Mouse (Mus musculus) kidney, embryonic 15.5 days (tissue): ENCODE results near the gene Xk. TPM values are rescaled to one million over a fixed set of nuclear protein-coding genes. Genes with fewer than 3 reads are reported as not detected.
A peak's percentile ranks its signal among the peaks of the same experiment; 100 is the strongest.

Experiments used
- ATAC-seq: fragments of 200-750 bp; cut with Nextera tagmentation; replicated peaks from 2 replicates; pipeline ENCODE4 v1.8.0; 2017; ENCODE audit warnings: moderate TSS enrichment; ENCODE audit not compliant: low FRiP score
- H3K27ac ChIP-seq: fragments of 300-500 bp; sonication (generic); 2 replicates; pipeline ENCODE4 v1.5.1; 2015; ENCODE audit warnings: mild to moderate bottlenecking, inconsistent platforms
- H3K27me3 ChIP-seq: fragments of 300-500 bp; sonication (generic); 2 replicates; pipeline ENCODE4 v1.6.1; 2015; ENCODE audit warnings: inconsistent platforms
- H3K36me3 ChIP-seq: fragments of 300-500 bp; sonication (generic); 2 replicates; pipeline ENCODE4 v1.6.1; 2015; ENCODE audit warnings: inconsistent platforms
- H3K4me1 ChIP-seq: fragments of 300-500 bp; sonication (generic); 2 replicates; pipeline ENCODE4 v1.6.1; 2015; ENCODE audit warnings: inconsistent platforms
- H3K4me2 ChIP-seq: fragments of 300-500 bp; sonication (generic); 2 replicates; pipeline ENCODE4 v1.6.1; 2015; ENCODE audit warnings: moderate library complexity, mild to moderate bottlenecking, inconsistent platforms
- H3K4me3 ChIP-seq: fragments of 300-500 bp; sonication (generic); replicated peaks from 2 replicates; pipeline ENCODE4 v1.5.1; 2015; ENCODE audit warnings: mild to moderate bottlenecking, inconsistent platforms
- H3K9ac ChIP-seq: fragments of 300-500 bp; sonication (generic); 2 replicates; pipeline ENCODE4 v1.6.1; 2015; ENCODE audit warnings: mild to moderate bottlenecking, inconsistent platforms
- H3K9me3 ChIP-seq: fragments of 300-500 bp; sonication (generic); replicated peaks from 2 replicates; pipeline ENCODE4 v1.6.1; 2016; ENCODE audit warnings: inconsistent platforms
- WGBS: fragments of 180-500 bp; shearing (Covaris S2); methylation state at CpG from one replicate; pipeline ENCODE4 v1.1.7; 2015; ENCODE audit warnings: mixed read lengths; 5-methylcytosine and 5-hydroxymethylcytosine counted together
- polyA plus RNA-seq: library from polyadenylated mRNA; unstranded; fragments of >200 nt; fragmentation: Nextera tagmentation; extraction: Ambion mirVana; gene quantifications from 2 replicates; pipeline ENCODE4 v1.2.1, GENCODE M21; 2015

The Xk gene
- polyA plus RNA-seq = 1.4 and 2.2 TPM in 2 replicates

GRCm38 (mm10) chrX:9272460-9273361 lies at the start of gene Xk:
Gene Xk (plus strand): TSS chrX:9272756.
- Histone ChIP-seq H3K27me3 (no peaks in the 10 kb centered on the region), H3K4me2 (peak within 1 kb of the TSS; percentile 61), H3K9me3 (no peaks in the 10 kb centered on the region), H3K4me1 (no peaks in the 10 kb centered on the region), H3K4me3 (peak within 1 kb of the TSS; percentile 59), H3K9ac (peak within 1 kb of the TSS; percentile 51), H3K27ac (no peak within 1 kb of the TSS), H3K36me3 (no peaks in the 10 kb centered on the region)
- 12% methylated on average over 71 of the region's 94 CpGs for WGBS
- ATAC-seq = peak; percentile 94

DNA sequence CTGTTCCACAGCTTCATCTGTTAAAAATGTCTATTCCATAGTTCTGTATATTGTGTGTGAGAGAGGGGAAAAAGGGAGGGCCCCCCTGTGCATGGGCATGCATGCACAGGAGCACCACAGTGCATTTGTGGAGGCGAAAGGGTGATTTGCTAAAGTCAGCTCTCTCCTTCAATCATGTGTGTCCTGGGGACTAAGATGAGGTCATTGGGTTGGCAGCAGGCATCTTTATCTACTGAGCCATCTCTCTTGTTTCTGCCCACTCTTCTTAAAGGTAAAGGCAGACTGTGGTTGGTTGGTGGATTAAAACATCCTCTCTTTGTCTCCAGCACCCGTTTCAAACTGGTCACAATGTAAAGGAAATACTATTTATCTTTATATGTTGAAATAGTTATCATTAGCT lies 45.5 kb upstream of the Xk start:
- no peak overlapping the region for H3K4me2 ChIP-seq
- no peaks in the 10 kb centered on the region for H3K4me1 ChIP-seq
- no peaks in the 10 kb centered on the region for H3K9me3 ChIP-seq
- no peak for ATAC-seq
- no peaks in the 10 kb centered on the region for H3K36me3 ChIP-seq
- H3K4me3 ChIP-seq = no peak overlapping the region
- H3K27ac ChIP-seq = no peak overlapping the region
- WGBS = 66% methylated on average over 2 of the region's 2 CpGs
- no peaks in the 10 kb centered on the region for H3K27me3 ChIP-seq
- H3K9ac ChIP-seq = no peak overlapping the region

DNA sequence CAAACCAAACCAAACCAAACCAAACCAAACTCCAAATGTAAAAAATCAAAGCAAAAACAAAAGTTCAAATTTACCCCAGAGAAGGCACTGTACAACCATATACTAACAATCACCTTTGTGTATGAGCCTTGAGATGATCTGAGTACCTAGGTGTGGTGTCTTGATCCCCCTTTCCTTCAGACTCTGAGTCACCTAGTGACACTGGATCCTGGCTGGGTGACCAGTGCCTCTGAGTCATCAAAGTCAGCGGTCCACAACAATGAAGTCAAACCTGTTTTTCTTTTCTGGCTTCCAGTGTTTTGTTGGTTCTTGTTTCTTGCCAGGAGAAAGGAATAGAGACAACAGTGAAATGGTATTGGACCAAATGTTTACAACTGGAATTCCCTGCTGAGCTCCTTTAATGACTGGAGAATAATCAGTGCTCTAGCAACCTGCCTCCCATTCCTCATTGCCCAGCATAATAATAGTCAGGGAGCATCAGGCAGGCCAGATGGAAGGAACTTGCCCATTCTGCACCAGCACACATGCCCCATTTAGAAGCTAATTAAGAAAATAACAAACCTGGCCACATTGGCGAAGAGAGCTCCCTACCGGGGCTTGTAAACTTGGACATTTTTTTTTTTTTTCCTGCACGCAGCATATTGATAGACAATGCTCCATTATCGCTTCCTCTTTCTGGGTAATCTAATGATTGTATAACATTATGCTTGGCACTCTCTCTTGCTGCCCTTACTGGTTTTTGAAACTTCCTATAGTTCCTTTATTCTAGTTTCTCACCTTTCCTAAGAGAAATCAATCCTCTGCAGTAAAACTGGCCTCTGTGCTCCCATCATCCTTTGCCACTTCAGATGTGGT lies 31.6 kb upstream of the Xk start:
- Histone ChIP-seq H3K9me3 (no peaks in the 10 kb centered on the region), H3K27me3 (no peaks in the 10 kb centered on the region), H3K4me2 (no peak overlapping the region), H3K4me3 (no peak overlapping the region), H3K9ac (no peak overlapping the region), H3K36me3 (no peaks in the 10 kb centered on the region), H3K4me1 (no peaks in the 10 kb centered on the region), H3K27ac (no peak overlapping the region)
- ATAC-seq = no peak
- WGBS = 80% methylated on average over 5 of the region's 5 CpGs

DNA sequence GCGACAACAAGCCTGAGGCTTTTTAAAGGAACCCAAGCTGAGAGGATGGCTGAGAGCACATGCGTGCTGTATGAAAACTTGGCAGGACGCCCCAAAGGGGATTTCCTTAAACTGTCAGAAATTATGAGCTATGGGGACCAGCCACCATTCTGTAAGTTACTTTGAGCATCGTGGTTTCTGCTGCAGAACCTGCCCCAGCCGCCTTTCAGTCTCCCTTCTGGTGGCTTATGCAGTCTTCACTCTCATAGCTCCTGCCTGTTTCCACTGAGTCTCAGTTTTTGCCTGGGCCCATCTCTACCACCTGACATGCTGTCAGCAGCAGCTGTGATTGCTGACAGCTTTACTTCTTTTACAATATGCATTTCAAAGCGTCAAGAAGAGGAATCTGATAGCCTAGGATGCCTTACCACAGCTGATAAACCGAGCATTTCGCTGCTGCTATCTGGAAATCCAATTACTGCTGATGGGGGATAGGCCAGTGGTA lies 29.1 kb upstream of the Xk start:
- no peak for ATAC-seq
- H3K4me1 ChIP-seq = no peaks in the 10 kb centered on the region

GRCm38 (mm10) chrX:9244603-9245336 lies 27.8 kb upstream of the Xk start:
- H3K4me3 ChIP-seq = no peak overlapping the region
- ATAC-seq = no peak
- 75% methylated on average over 12 of the region's 12 CpGs for WGBS
- 0 out of 2 replicates have a peak, but pooled peaks cover 3% of the 10 kb centered on the region for H3K4me1 ChIP-seq
- no peaks in the 10 kb centered on the region for H3K36me3 ChIP-seq
- no peaks in the 10 kb centered on the region for H3K27me3 ChIP-seq
- H3K4me2 ChIP-seq = no peak overlapping the region
- no peak overlapping the region for H3K9ac ChIP-seq
- no peak overlapping the region for H3K27ac ChIP-seq
- no peaks in the 10 kb centered on the region for H3K9me3 ChIP-seq

More for the DNA sequence above, 29.1 kb upstream of the Xk start:
- WGBS = 46% methylated on average over 8 of the region's 8 CpGs
- Histone ChIP-seq H3K9ac (no peak overlapping the region), H3K4me2 (no peak overlapping the region), H3K9me3 (no peaks in the 10 kb centered on the region), H3K4me3 (no peak overlapping the region), H3K27ac (0 out of 2 replicates have a peak overlapping the region, but pooled peaks have one; percentile 13), H3K36me3 (no peaks in the 10 kb centered on the region), H3K27me3 (no peaks in the 10 kb centered on the region)

DNA sequence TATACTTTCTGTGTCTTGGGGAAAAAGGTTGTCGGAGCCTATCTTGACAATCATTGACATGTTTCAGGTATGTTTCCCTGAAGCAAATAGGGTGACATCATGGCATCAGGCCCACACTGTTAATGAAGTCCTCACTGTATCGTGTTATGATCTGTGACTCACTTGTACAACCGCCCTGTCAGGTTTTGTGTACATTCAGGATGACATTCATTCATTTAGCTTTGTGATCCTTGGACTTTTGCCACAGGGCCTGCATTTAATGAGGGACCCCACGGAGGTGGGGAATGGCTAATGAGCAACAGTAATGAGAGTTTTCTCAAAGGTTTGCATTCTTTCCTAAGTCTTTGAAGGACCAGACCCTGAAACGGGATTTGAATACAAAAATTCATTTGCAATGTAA lies 23.6 kb upstream of the Xk start:
- Histone ChIP-seq H3K9me3 (no peaks in the 10 kb centered on the region), H3K4me2 (no peak overlapping the region), H3K4me3 (no peak overlapping the region), H3K36me3 (no peaks in the 10 kb centered on the region), H3K27ac (no peak overlapping the region), H3K4me1 (0 out of 2 replicates have a peak, but pooled peaks cover 3% of the 10 kb centered on the region), H3K9ac (no peak overlapping the region), H3K27me3 (no peaks in the 10 kb centered on the region)
- 48% methylated on average over 5 of the region's 5 CpGs for whole genome bisulfite sequencing
- no peak for ATAC-seq

- no peak for ATAC-seq
- H3K4me3 ChIP-seq = no peak overlapping the region
- no peak overlapping the region for H3K27ac ChIP-seq
- 0 out of 2 replicates have a peak, but pooled peaks cover 3% of the 10 kb centered on the region for H3K4me1 ChIP-seq
- H3K9me3 ChIP-seq = no peaks in the 10 kb centered on the region
- WGBS = 75% methylated on average over 10 of the region's 10 CpGs
- H3K36me3 ChIP-seq = no peaks in the 10 kb centered on the region
- no peak overlapping the region for H3K4me2 ChIP-seq
- no peaks in the 10 kb centered on the region for H3K27me3 ChIP-seq
- no peak overlapping the region for H3K9ac ChIP-seq
Observed at GRCm38 (mm10) chrX:9253990-9254389, 18.6 kb upstream of the Xk start.

DNA sequence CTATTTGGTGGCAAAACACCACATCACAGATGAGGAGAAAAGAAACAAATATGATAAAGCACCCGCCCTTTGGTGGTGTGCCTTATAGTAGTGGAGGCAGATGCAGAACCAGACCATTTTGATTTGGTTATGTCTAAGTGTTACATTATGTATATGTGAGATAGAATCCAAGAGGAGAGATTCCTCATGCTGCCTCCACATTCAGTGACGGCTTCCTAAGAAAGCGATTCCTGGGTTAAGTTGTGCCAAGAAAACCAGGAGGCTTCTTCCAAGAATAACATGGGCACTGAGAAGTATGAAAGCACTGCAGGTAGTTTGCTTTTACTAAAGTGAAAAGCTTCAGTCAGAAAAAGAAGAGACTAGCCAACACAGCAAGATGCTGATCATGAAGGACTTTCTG lies 17.7 kb upstream of the Xk start:
- no peak overlapping the region for H3K4me2 ChIP-seq
- no peaks in the 10 kb centered on the region for H3K36me3 ChIP-seq
- no peaks in the 10 kb centered on the region for H3K4me1 ChIP-seq
- H3K4me3 ChIP-seq = no peak overlapping the region
- WGBS = 94% methylated on average over 3 of the region's 3 CpGs
- no peak overlapping the region for H3K9ac ChIP-seq
- H3K27ac ChIP-seq = no peak overlapping the region
- no peaks in the 10 kb centered on the region for H3K9me3 ChIP-seq
- H3K27me3 ChIP-seq = no peaks in the 10 kb centered on the region
- ATAC-seq = no peak

- Histone ChIP-seq H3K27me3 (no peaks in the 10 kb centered on the region), H3K27ac (no peak within 1 kb of the TSS), H3K9me3 (no peaks in the 10 kb centered on the region), H3K9ac (no peak within 1 kb of the TSS), H3K4me1 (no peaks in the 10 kb centered on the region), H3K36me3 (no peaks in the 10 kb centered on the region), H3K4me3 (no peak within 1 kb of the TSS), H3K4me2 (no peak within 1 kb of the TSS)
- no peak for ATAC-seq
- 74% methylated on average over 5 of the region's 5 CpGs for WGBS
Observed at GRCm38 (mm10) chrX:9256766-9257165, 15.8 kb upstream of the Xk start, which contains the start of gene Gm14862. Gene Gm14862 (minus strand): TSS chrX:9256899.

GRCm38 (mm10) chrX:9257831-9258230 lies 14.7 kb upstream of the Xk start:
- Histone ChIP-seq H3K9me3 (no peaks in the 10 kb centered on the region), H3K4me2 (no peak overlapping the region), H3K36me3 (no peaks in the 10 kb centered on the region), H3K4me1 (no peaks in the 10 kb centered on the region), H3K27ac (no peak overlapping the region), H3K4me3 (no peak overlapping the region), H3K9ac (no peak overlapping the region), H3K27me3 (no peaks in the 10 kb centered on the region)
- no peak for ATAC-seq
- WGBS = 91% methylated on average over 7 of the region's 7 CpGs

GRCm38 (mm10) chrX:9259267-9259666 lies 13.3 kb upstream of the Xk start:
- Histone ChIP-seq H3K9me3 (no peaks in the 10 kb centered on the region), H3K9ac (no peak overlapping the region), H3K36me3 (no peaks in the 10 kb centered on the region), H3K27ac (no peak overlapping the region), H3K4me1 (no peaks in the 10 kb centered on the region), H3K27me3 (no peaks in the 10 kb centered on the region), H3K4me2 (no peak overlapping the region), H3K4me3 (no peak overlapping the region)
- 100% methylated on average over 1 of the region's 1 CpGs for WGBS
- no peak for ATAC-seq
